Mouse (Mus musculus): ENCODE data around the gene Fsd1l.

Fsd1l gene

DNA sequence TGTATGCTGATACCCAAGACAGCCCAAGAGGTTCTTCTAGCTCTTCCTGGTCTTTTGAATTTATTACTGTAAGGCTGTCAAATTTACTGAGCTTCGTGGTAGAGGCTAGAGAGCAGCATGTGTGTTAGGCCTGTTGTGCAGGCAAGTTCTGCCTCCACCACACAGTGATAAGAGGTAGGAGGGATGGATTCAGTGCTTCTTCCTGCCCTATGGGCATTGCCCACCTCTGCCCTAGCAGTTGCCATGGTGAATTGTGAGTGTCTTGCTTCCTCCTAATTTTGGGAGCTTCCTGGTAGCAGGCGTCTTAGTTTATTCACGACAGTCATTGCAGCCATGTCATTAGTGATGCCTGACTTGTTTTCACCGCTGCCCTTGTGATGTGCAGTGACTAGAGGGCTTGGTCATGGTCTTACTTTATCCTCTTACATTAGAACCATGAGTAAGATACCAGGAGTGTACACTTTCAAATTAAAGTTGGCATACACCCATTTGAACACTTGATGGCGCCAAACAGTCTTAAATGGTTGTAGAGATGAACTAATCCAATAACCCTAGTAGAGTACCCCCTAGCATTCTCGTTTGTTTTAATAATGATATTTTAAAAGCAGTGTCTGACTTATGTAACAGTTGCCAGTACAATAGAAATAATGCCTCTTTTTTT lies 107.8 kb downstream of the Fsd1l start:
- peak in 1 of 2 experiments; percentile 32 for DNase-seq (ENCODE audit: low spot score in 2 of 2)

DNA sequence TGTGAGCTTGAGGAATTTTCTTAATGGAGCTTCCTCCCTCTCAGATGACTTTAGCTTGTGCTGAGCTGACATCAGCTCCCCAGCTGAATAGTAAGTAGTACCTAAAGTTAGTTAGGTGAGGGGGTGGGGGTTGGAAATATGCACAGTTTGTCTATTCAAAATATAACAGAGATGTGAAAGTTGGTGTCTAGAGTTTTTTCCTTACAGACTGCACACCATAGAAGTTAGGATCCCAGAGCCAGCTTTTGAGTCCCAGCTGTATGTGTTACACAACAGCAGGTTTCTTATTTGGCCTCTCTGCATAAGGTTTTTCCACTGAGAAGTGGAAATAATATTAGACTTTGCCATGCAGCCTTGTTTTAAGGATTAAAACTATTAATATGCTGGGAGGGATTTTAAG lies 118.6 kb downstream of the Fsd1l start:
- DNase-seq (ENCODE audit: low spot score in 2 of 2) = no peak

DNA sequence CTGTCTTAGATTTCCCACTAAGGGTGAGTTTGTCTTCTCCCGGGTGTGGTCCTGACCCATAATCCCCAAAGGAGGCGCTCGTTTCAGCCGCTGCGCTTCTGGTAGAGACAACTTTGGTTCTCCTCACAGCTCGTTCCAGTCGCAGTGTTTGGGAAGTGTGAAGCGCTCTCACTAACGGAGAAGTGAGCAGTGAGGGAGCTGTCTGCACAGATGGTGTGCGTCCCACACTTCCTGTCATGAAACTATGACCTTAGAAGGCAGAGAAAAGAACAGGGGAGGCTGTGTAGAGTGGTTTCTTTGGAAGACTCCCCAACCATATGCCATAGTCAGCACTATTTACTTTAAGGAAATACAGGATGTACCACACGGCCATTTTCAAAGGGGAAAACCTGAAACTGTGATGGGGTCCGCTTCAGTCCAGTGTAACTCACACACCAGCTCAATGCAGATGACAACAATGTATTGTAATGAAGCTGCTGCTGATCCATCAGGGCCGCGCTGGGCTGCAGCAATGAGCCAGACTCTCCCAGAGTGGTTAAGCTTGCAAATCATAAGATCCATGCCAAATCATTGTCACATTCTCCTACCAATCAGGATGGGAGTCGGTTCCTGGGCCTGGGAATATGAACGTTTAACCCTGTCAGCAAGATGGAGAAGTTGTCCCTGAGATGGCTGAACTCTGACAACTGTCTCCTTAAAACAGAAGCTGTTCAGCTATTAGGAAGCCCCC lies 119.3 kb downstream of the Fsd1l start:
- no peak for DNase-seq (ENCODE audit: low spot score in 2 of 2)
